Mouse (Mus musculus) right cerebral cortex, adult 2 months (tissue): ENCODE measurements around the gene Mfap1b.
A peak's percentile ranks its signal among the peaks of the same experiment; 100 is the strongest.

Experiments used
- DNase-seq, 2 experiments: peaks; one replicate each; pipeline ENCODE4 v3.0.0; 2021 to 2022; ENCODE audit warnings: low spot score in 2 of 2

Gene Mfap1b

DNA sequence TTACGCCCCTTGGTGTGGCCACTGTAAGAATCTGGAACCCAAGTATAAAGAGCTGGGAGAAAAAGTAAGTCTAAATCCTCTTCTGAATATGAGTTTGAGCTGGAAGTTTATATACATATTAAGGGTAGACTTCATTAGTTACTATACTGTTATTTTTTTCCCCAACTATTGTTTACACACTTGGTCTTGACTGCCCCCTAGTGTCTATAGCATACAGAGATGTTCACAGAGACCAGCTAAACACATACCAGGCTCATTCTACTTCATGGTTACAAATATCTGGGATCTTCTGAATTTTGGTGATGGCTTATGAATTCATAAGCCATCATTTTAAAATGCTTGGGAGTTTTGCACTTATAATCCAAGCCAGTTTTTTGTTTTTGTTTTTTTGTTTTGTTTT is 39.0 kb downstream of the Mfap1b start:
- DNase-seq: no peak

DNA sequence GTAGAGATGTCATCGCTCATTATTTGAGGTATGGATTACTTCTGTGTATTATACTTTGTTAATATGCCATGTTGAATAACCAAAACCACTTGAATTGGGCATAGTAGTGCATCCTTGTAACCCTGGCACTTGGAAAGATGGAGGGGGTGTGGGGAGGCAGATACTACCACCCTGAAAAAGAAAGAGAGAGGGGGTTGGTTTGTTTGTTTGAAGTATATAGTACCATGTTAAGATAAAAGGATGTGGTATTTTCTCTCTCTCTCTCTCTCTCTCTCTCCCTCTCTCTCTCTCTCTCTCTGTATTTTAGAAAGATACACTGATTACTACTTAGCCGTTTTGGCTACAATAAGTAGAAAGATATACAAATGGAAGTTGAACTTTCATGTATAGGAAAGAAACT is 48.0 kb downstream of the Mfap1b start:
- DNase-seq: no peak

DNA sequence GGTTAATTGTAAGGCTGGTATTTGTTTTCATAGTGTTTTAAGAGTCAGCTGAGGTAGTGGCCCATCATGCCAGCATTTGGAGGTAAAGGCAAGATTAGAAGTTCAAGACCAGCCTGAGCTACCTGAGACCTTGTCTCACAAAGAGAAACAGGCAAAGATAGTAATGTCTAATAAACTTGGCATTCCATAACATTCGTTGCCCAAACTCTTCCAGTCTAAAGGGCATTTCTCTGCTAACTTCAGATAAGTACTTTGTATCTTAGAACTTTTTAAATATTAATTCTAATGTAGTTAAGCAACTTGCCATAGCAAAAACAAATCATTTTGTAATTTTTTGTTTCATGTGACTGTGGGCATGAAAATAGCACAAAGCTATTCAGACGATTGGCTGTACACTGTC is 50.7 kb downstream of the Mfap1b start:
- DNase-seq: no peak

DNA sequence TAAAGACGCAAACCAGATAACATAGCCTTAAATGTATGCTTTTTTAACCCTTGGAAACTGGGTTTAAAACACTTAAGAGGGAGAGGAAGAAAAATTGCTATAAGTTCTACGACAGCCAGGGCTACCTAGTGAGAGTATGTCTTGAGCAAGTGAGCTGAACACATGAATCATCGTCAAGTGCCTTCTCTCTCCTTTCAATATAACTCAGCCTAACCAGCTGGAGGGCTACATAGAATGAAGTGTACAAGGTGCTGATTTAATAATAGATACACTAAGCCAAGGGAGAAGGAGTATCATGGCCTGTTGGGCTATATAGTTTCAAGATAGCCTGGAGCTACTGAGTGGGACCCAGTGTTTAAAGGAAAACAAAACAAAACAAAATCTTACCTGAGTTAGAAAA is 55.4 kb downstream of the Mfap1b start:
- DNase-seq: no peak

DNA sequence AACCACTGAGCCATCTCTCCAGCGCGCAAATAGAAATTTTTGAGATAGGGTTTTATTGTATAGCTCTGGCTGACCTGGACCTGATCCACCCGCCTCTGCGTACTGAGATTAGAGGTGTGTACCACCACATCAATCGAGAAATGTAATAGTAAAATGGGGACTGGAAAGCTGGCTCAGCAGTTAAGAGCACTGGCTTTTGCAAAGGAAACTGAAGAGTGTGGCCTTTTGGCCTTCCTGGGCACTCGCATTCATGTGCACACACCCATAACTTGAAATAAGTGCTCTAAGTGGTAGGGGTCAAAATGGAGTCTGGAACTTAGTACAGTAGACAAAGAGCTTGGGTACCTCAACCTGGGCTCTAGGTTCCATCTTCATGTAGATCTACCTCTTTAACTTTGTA is 57.5 kb downstream of the Mfap1b start:
- DNase-seq: no peak

DNA sequence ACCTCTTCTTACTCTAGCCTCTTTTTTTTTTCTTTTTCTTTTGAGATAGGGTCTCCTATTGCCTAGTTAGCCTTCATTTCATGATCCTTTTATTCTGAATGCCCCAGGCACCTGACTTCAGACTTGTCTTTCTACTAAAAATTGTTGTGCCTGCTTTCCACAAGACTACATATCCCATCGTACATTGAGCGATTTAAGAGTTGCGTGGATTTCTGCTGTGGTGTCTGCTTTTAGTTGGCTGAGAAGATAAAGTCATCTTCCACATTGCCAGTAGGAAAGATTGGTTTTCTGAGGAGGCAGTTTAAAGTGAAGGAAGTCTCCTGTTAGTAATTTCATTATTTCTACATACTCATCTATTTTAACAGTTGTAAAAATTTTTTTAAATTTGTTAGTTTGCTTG is 58.3 kb downstream of the Mfap1b start:
- no peak for DNase-seq

GRCm38 (mm10) chr2:121415103-121415502 is 58.8 kb downstream of the Mfap1b start:
- DNase-seq: no peak

DNA sequence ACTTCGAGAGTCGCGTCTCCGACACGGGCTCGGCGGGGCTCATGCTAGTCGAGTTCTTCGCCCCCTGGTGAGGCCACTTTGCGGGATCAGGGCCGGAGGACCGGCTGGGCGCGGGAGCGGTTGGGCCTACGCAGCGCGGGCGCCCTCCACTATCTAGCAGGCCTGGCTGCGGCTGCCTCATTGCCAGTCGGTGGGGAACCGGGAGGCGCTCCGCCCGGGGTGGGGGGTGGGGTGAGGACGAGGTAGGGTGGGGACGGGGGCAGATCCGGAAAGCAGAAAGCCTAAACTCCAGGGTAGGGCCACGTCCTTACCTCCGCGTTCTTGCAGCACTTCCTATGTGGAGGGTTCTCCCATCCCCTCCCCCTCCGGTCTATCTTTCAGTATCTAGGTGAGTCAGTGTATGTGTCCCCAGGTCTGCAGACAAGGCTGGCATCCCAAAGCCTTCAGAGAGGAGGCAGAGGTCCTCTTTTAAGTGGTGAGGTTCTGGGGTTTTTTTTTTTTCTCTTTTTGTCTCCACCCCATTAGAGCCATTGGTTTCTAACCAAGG is 59.7 kb downstream of the Mfap1b start:
- DNase-seq: peak; percentile 26 to 54

- DNase-seq: peak; percentile 92 to 94
These were observed 60.4 kb downstream of the Mfap1b start, which contains the start of the genes Pdia3 and Catsper2 for GRCm38 (mm10) chr2:121413387-121414042. Gene Pdia3 (plus strand): TSS chr2:121413775. Gene Catsper2 (minus strand): TSS chr2:121413792.

- DNase-seq: no peak
These were observed 61.0 kb downstream of the Mfap1b start for GRCm38 (mm10) chr2:121412843-121413386.
